Mouse (Mus musculus): ENCODE data around the gene Gcnt2.

DNA sequence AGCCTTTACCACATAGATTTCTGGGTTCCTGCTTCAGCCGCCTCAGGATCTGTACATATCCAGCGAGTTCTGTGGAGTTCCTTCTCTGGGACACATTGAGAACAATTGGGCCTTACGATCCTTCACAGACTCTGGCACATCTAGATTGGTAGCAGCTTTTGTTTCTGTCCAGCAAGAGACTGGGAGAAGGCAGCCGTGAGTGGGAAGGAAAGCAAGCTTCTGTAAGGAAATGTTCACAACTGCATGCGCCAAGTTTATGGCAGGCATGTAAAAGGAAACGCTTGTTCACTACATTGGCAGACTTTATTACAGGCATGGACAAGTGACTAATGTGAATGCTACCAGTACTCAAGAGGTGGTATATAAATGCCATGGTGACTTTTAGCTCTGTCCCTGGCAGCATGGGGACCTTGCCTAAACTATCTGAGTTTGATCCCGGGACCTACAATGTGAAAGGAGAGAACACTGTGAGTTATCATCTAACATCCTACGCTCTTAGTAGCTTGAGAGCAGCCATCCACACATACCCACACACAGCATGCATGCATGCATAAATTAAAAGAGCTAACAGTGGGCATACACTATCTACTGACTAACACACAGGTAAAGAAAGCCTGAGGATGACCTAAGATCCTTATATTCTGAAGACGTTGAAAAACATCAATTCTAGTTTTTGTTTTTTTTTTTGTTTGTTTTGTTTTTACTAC, 68.8 kb downstream of the Gcnt2 start:
- TF ChIP-seq CTCF (IDR thresholded peaks at IDR 0.05; ENCODE audit: extremely low read depth, insufficient read depth, insufficient read length, insufficient replicate concordance) (no peak), POLR2A (IDR thresholded peaks at IDR 0.05; ENCODE audit: low read depth, low read length) (no peak)

Data from spleen, adult 2 months (tissue).